Mouse (Mus musculus): ENCODE results near the gene Naa16.

Gene Naa16

DNA sequence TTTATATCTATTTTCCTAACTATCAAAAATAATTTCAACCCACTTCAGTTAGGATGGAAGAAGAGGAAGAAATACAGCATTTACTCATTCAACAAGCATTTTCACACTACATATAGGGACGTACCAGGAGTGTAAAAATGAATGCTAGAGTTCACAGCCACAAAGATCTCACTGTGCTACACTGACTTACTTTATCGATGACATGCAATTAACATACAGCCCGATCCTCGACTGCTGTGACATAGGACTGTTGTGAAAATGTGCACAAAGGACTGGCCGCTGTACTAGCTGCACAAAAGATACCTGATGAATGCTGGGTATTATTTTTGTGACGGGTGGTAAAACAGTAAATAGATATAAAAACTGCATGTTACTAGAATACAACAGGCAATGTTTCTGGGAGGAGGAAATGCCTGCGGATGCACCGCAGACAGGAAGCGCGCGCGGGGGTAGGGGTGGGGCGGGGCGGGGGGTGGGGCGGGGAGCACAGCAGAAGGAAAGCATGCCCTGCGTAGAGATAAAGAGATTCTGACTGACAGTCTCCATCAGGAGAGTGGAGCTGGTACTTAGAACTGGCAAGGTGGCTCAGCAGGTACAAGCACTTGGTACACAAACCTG, 59.5 kb downstream of the Naa16 start:
- DNase-seq (ENCODE audit: low spot score in 2 of 2), result no peak

- peak; percentile 43 to 71 for DNase-seq (ENCODE audit: low spot score in 2 of 2)
Observed at GRCm38 (mm10) chr14:79327033-79327432, 63.5 kb downstream of the Naa16 start.

- peak in 1 of 2 experiments; percentile 55 for DNase-seq (ENCODE audit: low spot score in 2 of 2)
Observed at GRCm38 (mm10) chr14:79324112-79324840, 66.3 kb downstream of the Naa16 start.

GRCm38 (mm10) chr14:79321881-79322280, 68.7 kb downstream of the Naa16 start:
- DNase-seq (ENCODE audit: low spot score in 2 of 2), result no peak

- peak in 1 of 2 experiments; percentile 43 for DNase-seq (ENCODE audit: low spot score in 2 of 2)
Observed at GRCm38 (mm10) chr14:79321152-79321551, 69.4 kb downstream of the Naa16 start.

- DNase-seq (ENCODE audit: low spot score in 2 of 2), result no peak
Observed at GRCm38 (mm10) chr14:79317602-79318001, 73.0 kb downstream of the Naa16 start.

DNA sequence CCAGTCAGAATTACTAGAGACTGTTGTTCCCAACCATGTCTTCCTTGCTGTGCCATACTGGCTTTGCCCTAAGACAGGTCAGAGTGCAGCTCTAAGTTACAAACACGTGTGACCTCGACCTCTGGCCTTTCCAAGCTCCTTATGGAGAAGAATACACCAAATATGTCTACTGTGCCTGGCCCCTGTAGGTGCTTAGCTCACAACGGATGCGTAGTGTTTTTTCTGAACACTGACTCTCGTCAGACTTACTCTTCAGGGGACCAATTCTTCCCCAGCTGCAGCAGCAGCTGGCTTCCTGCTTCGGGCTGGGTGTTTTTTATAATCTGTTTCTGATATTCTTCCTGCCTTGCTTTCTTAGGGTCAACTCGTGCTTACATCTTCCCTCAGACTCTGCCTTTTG, 74.7 kb downstream of the Naa16 start:
- DNase-seq (ENCODE audit: low spot score in 2 of 2), result no peak

- no peak for DNase-seq (ENCODE audit: low spot score in 2 of 2)
Observed at GRCm38 (mm10) chr14:79314245-79315010, 76.2 kb downstream of the Naa16 start.

DNA sequence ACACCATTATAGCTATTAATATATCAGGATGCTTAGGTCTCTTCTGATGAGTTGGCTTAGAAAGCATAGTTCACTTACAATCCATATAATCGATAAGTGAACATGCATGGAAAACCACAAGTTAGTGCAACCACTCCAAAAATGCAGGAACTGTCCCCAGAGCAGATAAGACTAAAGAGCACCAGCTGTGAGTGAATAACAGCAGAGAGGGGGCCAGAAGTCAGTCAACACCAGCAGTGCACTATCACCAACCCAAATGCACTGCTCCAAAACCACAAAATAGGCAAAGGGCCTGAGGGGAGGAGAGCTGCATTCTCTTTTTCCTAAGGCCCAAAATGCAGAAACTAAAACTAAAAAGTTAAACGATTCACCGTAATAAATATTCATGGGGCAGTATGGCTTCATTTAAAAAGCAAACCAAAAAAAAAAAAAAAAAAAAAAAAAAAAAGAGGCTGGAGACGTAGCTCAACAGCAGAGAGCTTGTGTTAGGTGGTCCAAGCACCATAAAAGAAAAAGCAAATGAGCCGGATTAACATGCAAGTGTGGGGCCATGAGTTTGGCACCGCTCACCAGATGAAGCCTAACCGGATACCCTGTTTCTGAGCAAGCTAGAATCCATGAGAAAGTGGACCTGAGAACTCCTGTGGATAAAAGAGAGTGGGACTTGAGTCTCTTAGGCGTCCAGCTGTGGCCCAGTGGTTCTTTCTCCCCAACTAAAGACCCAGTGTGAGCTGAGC, 77.0 kb downstream of the Naa16 start:
- DNase-seq (ENCODE audit: low spot score in 2 of 2), result no peak

DNA sequence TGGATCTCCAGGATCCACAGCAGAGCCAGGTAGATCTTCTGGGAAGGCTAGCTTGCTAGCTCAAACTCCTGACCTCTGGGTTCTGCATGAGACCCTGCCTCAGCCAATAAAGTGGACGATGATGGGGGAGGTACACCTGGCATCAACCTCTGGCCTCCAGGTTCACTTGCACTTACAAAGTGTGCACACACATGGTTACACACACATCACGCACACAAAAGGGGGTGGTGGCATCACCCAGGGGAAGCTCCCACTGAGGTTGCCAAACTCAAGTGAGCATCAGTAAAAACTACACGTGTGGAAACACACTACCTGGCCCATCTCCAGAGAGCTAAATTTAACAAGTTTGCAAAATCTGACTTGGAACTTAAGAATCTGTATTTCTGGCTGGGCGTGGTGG, 77.9 kb downstream of the Naa16 start:
- no peak for DNase-seq (ENCODE audit: low spot score in 2 of 2)

DNA sequence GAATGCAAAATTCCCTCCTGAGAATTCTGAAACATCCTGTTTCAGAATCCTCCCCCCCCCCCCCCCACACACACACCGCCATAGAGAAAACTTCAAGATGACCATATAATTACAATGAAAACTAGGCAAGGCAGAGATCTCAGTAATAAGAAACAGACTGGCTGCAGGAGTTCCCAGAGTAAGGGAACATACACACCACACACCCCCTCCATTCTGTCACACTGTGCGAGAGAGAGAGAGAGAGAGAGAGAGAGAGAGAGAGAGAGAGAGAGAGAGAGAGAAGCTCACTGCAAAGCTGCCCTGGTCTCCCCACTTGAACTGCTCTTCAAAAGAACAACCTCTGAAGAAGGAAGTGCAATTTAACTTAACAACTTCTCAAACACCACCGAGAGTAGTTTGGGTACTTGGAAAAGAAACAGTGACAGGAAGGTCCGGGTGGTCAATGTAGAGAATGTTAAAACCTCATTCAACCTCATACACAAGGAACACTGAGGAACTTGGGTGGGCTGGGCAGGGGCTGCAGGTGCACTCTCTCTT, 78.6 kb downstream of the Naa16 start:
- no peak for DNase-seq (ENCODE audit: low spot score in 2 of 2)

GRCm38 (mm10) chr14:79309115-79309514, 81.5 kb downstream of the Naa16 start:
- DNase-seq (ENCODE audit: low spot score in 2 of 2), result no peak

DNA sequence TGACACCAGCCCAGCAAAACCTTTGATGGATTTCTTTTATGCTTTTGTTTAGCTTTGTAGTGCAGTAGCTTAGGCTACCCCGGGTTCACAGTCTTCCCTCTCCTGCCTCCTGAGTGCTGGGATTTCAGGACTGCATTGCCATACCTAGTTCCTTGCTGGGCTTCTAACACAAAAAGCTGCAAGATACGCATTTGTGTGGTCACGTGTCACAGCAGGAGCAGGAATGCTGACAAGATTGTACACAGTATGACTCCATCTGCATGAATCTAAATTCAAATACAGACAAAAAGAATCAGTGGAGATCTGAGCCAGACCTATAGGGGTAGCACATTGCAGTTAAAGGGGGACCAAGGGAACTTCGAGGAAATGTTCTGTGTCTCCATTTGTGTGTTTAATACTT, 82.2 kb downstream of the Naa16 start:
- no peak for DNase-seq (ENCODE audit: low spot score in 2 of 2)

GRCm38 (mm10) chr14:79307908-79308307, 82.7 kb downstream of the Naa16 start:
- DNase-seq (ENCODE audit: low spot score in 2 of 2), result no peak

GRCm38 (mm10) chr14:79307138-79307537, 83.4 kb downstream of the Naa16 start:
- DNase-seq (ENCODE audit: low spot score in 2 of 2), result peak; percentile 56 to 69

- DNase-seq (ENCODE audit: low spot score in 2 of 2), result no peak
Observed at GRCm38 (mm10) chr14:79304873-79305464, 85.6 kb downstream of the Naa16 start.

DNA sequence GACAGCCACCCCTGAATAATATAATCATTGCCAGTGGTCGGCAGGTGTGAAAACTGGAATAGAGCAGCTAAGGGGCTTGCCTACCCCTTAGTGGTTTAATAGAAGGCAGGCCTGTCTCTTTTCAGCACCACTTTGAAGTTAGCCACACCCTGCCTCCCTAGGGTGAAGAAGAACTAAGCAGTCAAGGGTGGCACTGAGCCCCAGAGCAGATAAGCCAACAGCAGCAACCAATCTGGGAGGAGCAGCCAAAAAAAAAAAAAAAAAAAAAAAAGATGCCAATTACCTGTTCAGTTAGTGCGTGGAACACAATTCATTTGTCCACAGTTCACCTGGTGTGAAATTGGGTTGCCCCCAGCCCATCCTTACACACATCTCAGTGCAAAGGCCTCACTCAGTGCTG, 87.4 kb downstream of the Naa16 start:
- peak in 1 of 2 experiments; percentile 59 for DNase-seq (ENCODE audit: low spot score in 2 of 2)

DNA sequence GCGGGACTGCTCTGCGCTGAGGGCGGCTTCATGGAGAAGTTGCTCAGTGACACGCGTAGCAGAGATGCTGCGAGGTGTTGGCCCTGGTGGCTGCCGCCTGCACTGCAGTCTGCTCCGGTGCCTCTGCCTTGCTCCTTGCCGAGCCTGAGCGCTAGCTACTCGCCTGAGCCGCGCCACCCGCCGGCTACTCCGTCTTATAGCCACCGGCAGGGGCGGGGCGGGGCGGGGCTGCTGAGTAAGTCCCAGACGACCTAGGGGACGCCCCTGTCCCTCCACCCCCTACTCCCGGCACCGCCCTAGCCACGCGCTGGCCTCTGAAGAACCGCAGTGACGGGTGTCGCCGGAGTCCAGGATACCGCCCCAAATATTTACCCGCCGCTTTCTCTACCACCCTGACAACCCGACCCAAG, 89.1 kb downstream of the Naa16 start, which contains the start of gene Rgcc:
Gene Rgcc, minus strand, starts transcription at position 180 of the 410 bp plus-strand sequence.
- peak; percentile 99 to 100 for DNase-seq (ENCODE audit: low spot score in 2 of 2)

DNA sequence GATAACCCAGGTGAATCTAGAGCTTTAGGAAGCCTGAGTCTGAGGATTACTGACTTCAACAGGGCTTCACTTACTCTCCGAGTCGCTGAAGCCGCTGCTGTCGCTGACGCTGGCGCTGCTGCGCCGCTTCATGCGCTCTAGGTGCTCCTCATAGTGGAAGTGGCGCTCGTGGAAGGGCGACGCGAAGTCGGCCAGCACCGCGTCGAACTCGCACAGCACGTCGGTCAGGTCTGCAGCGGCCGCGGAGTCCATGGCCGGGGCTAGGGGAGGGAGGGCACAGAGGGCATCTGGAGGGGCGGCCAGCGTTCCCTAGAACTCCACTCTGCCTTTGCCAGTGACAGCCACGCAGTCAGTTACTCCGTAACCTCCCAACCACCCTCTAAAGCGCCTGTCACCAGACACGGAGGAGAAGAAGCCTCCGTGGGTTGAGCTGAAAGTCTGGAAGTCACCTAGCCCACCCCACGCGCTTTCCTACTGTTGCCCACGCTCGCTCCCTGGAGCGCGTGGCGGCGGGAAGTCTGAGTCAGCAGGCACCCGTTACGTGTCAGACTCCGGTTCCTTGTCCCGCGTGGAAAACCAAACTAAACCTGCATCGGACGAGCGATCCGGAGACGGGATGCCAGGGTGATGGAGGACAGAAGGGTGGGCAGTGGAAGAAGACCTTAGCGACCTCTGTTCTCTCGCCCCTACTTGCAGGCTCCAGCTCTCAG, 89.8 kb downstream of the Naa16 start:
- peak in 1 of 2 experiments; percentile 80 for DNase-seq (ENCODE audit: low spot score in 2 of 2)

GRCm38 (mm10) chr14:79299796-79300195, 90.8 kb downstream of the Naa16 start:
- DNase-seq (ENCODE audit: low spot score in 2 of 2), result no peak

- DNase-seq (ENCODE audit: low spot score in 2 of 2), result no peak
Observed at GRCm38 (mm10) chr14:79299230-79299629, 91.3 kb downstream of the Naa16 start.
